Mouse (Mus musculus): ENCODE data around the gene Rab40c. TPM values are rescaled to one million over a fixed set of nuclear protein-coding genes. Genes with fewer than 3 reads are reported as not detected.

The Rab40c gene
- total and polyA plus RNA-seq, 3 experiments, result 3.7 to 23.2 TPM; not detected in 1

DNA sequence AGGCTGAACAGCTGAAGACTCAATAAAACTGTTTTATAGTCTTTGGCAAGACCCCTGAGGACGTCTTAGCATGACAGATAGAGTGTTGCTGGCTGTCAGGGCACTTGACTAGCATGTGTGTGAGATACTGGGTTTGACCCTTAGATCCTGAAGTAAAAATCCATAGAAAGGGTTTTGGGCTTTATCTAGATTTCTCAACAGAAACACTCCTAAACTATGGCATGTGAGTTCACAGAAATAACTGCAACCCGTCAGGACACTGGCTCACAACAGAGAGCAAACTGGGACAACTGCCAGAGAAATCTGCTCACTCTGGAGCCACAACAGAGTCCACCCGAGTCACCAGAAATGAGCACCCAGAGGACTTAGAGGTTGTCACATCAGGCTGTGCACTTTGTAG lies 48.1 kb upstream of the Rab40c start (continued):
- no peak for TF ChIP-seq TCF12 (IDR thresholded peaks at IDR 0.05; ENCODE audit: low read depth, low read length)

DNA sequence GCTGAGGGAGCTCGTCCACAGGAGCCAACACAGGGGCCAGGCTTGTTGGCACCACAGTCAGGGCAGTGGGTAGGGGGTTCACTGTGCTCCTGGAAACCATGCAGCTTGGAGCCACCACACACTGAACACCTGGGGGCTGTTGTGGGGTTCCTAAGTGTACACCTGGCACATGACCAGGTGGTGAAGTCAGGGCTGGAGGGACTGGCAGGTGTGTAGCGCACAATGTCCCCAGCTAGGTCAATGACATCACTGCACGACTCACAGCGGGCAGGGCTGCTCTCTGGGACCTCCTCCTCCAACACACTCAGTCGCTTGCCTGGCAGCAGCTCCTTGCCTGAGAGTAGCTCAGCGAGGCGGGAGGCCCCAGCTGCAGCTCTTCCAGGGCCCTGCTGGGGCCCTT lies 44.7 kb upstream of the Rab40c start:
- H3K4me3 ChIP-seq (ENCODE audit: control insufficient read depth in 1 of 2, insufficient read depth in 1 of 2, low read depth in 2 of 2, low read length in 2 of 2), result no peak overlapping the region
- no peaks in the 10 kb centered on the region for H3K9me3 ChIP-seq (replicated peaks; ENCODE audit: insufficient read depth, low read length)
- H3K79me2 ChIP-seq (ENCODE audit: control insufficient read depth, insufficient read depth, low read length, poor library complexity), result no peaks in the 10 kb centered on the region
- no peak for TF ChIP-seq BHLHE40 (IDR thresholded peaks at IDR 0.05; ENCODE audit: borderline replicate concordance, low read depth, low read length)
- no peak for TF ChIP-seq TAL1 (IDR thresholded peaks at IDR 0.05; ENCODE audit: low read length)
- TF ChIP-seq ZC3H11A (IDR thresholded peaks at IDR 0.05; ENCODE audit: low read depth, low read length), result no peak
- no peak for TF ChIP-seq MYB (IDR thresholded peaks at IDR 0.05; ENCODE audit: low read depth, low read length)
- TF ChIP-seq POLR2A (IDR thresholded peaks at IDR 0.05; ENCODE audit: control insufficient read depth in 1 of 2, insufficient read depth in 1 of 2, low read depth in 1 of 2, low read length in 2 of 2, poor library complexity in 1 of 2), result no peak
- no peak for TF ChIP-seq CHD2 (IDR thresholded peaks at IDR 0.05; ENCODE audit: low read length)
- no peak for TF ChIP-seq TCF12 (IDR thresholded peaks at IDR 0.05; ENCODE audit: low read depth, low read length)
- TF ChIP-seq CTCF (IDR thresholded peaks at IDR 0.05 in 2 of 3, conservative IDR thresholded peaks at IDR 0.05 in 1 of 3; ENCODE audit: control insufficient read depth in 1 of 3, insufficient read depth in 1 of 3, low read depth in 2 of 3, low read length in 3 of 3, poor library complexity in 1 of 3, severe bottlenecking in 1 of 3), result no peak
- no peak for DNase-seq (ENCODE audit: low read depth, low spot score)
- no peak overlapping the region for H3K9ac ChIP-seq (ENCODE audit: control insufficient read depth, low read depth, low read length, poor library complexity, severe bottlenecking)
- H3K27ac ChIP-seq (ENCODE audit: control insufficient read depth, low read depth, low read length), result no peak overlapping the region
- H3K27me3 ChIP-seq (ENCODE audit: control insufficient read depth in 1 of 2, insufficient read depth in 2 of 2, low read length in 2 of 2), result no peaks in the 10 kb centered on the region
- peaks cover 5 to 20% of the 10 kb centered on the region in 2 experiments; a peak in 3 of 4 replicates for H3K4me1 ChIP-seq (ENCODE audit: control insufficient read depth in 1 of 2, insufficient read depth in 2 of 2, low read length in 2 of 2)
- H3K36me3 ChIP-seq (ENCODE audit: control insufficient read depth in 1 of 2, insufficient read depth in 2 of 2, low read length in 2 of 2), result peaks cover 0 to 13% of the 10 kb centered on the region in 2 experiments; a peak in 2 of 4 replicates

DNA sequence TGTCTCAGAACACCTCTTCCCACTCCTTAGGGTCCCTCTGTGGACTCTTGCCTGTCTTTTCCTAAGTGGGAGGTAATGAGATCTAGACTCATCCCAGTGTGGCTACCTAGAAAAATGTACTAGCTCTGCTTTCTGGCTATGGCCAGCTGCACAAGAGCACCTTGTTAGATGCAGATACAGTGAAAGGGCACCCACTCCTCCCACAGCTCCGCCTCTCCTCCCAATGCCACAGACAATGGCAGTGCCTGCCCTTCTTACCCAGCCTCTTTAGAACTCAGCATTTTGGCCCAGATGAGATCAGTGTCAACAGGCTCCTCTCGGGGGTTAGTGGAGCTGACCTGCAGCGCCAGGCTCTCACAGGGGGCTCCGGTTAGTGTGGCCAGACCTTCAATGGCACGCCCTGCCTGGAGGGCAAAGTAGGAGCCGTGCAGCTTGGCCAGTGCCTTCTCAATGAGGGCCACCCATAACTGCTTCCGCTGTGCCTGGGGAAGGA lies 42.9 kb upstream of the Rab40c start:
- TF ChIP-seq NELFE (IDR thresholded peaks at IDR 0.05; ENCODE audit: low read depth, low read length), result no peak
- no peak for TF ChIP-seq USF1 (IDR thresholded peaks at IDR 0.05; ENCODE audit: low read depth, low read length)
- TF ChIP-seq MYC (IDR thresholded peaks at IDR 0.05; ENCODE audit: low read depth, low read length), result no peak
- TF ChIP-seq SIN3A (IDR thresholded peaks at IDR 0.05; ENCODE audit: low read length), result no peak
- TF ChIP-seq MYB (IDR thresholded peaks at IDR 0.05; ENCODE audit: low read depth, low read length), result no peak
- no peak for TF ChIP-seq ZKSCAN1 (IDR thresholded peaks at IDR 0.05; ENCODE audit: low read depth, low read length)
- no peak for TF ChIP-seq MXI1 (IDR thresholded peaks at IDR 0.05; ENCODE audit: low read depth, low read length)
- TF ChIP-seq MAZ (IDR thresholded peaks at IDR 0.05; ENCODE audit: low read depth, low read length), result no peak
- TF ChIP-seq ZNF384 (IDR thresholded peaks at IDR 0.05; ENCODE audit: low read depth, low read length), result no peak
- TF ChIP-seq TBP (IDR thresholded peaks at IDR 0.05; ENCODE audit: low read depth, low read length), result no peak
- TF ChIP-seq RAD21 (IDR thresholded peaks at IDR 0.05; ENCODE audit: low read depth, low read length), result no peak
- TF ChIP-seq ZMIZ1 (IDR thresholded peaks at IDR 0.05; ENCODE audit: low read depth, low read length), result no peak
- no peak for TF ChIP-seq TCF12 (IDR thresholded peaks at IDR 0.05; ENCODE audit: low read depth, low read length)
- TF ChIP-seq RCOR1 (IDR thresholded peaks at IDR 0.05; ENCODE audit: low read depth, low read length), result no peak
- no peak for TF ChIP-seq ELF1 (IDR thresholded peaks at IDR 0.05; ENCODE audit: low read depth, low read length)
- no peak for TF ChIP-seq JUND (IDR thresholded peaks at IDR 0.05; ENCODE audit: low read depth, low read length)
- TF ChIP-seq BHLHE40 (IDR thresholded peaks at IDR 0.05; ENCODE audit: borderline replicate concordance, low read depth, low read length), result no peak
- Histone ChIP-seq H3K27me3 (ENCODE audit: control insufficient read depth in 1 of 2, insufficient read depth in 2 of 2, low read length in 2 of 2) (no peaks in the 10 kb centered on the region), H3K4me1 (ENCODE audit: control insufficient read depth in 1 of 2, insufficient read depth in 2 of 2, low read length in 2 of 2) (peaks cover 5 to 20% of the 10 kb centered on the region in 2 experiments; a peak in 3 of 4 replicates), H3K9me3 (replicated peaks; ENCODE audit: insufficient read depth, low read length) (no peaks in the 10 kb centered on the region), H3K4me3 (ENCODE audit: control insufficient read depth in 1 of 2, insufficient read depth in 1 of 2, low read depth in 2 of 2, low read length in 2 of 2) (no peak overlapping the region), H3K27ac (ENCODE audit: control insufficient read depth, low read depth, low read length) (peak overlapping the region; percentile 40; the same call in 1 of the 2 replicates), H3K9ac (ENCODE audit: control insufficient read depth, low read depth, low read length, poor library complexity, severe bottlenecking) (no peak overlapping the region), H3K36me3 (ENCODE audit: control insufficient read depth in 1 of 2, insufficient read depth in 2 of 2, low read length in 2 of 2) (peaks cover 0 to 13% of the 10 kb centered on the region in 2 experiments; a peak in 3 of 4 replicates), H3K79me2 (ENCODE audit: control insufficient read depth, insufficient read depth, low read length, poor library complexity) (no peaks in the 10 kb centered on the region)
- no peak for DNase-seq (ENCODE audit: low read depth, low spot score)

Data from MEL (cell line).